Comparison of ENCODE assay signal across 8 mouse cellular contexts in genomic region chr13:98262636-98263457, GRCm38 (mm10). TPM values are rescaled to one million over a fixed set of nuclear protein-coding genes. Genes with fewer than 3 reads are reported as not detected.
DNase-seq lines count a peak whose midpoint lies in the region; ATAC-seq and TF ChIP-seq lines count a peak whose summit lies in the region.

Gene Utp15 (minus strand): TSS chr13:98263041.
Gene Ankra2 (plus strand): TSS chr13:98263074.

- peaks cover 27% of the 10 kb centered on the region for H3K79me2 ChIP-seq in MEL (ENCODE audit: control insufficient read depth, insufficient read depth, low read length, poor library complexity)

- H3K27me3 ChIP-seq in MEL (ENCODE audit: control insufficient read depth in 1 of 2, insufficient read depth in 2 of 2, low read length in 2 of 2), result no peaks in the 10 kb centered on the region
- H3K27me3 ChIP-seq in cerebellum, adult 2 months (ENCODE audit: control insufficient read depth, insufficient read depth, low read length), result no peaks in the 10 kb centered on the region
- H3K27me3 ChIP-seq in forebrain, postnatal 0 days (ENCODE audit: insufficient read depth, low read length), result no peaks in the 10 kb centered on the region
- no peaks in the 10 kb centered on the region for H3K27me3 ChIP-seq in lung, embryonic 15.5 days

- H3K4me1 ChIP-seq in MEL (ENCODE audit: control insufficient read depth in 1 of 2, insufficient read depth in 2 of 2, low read length in 2 of 2), result peaks cover 13 to 15% of the 10 kb centered on the region in 2 experiments
- no peaks in the 10 kb centered on the region for H3K4me1 ChIP-seq in cerebellum, adult 2 months (ENCODE audit: control insufficient read depth, insufficient read depth, low read length)
- H3K4me1 ChIP-seq in forebrain, postnatal 0 days (ENCODE audit: insufficient read depth), result peaks cover 18% of the 10 kb centered on the region
- peaks cover 16% of the 10 kb centered on the region for H3K4me1 ChIP-seq in lung, embryonic 15.5 days

- H3K9me3 ChIP-seq in MEL (replicated peaks; ENCODE audit: insufficient read depth, low read length), result no peaks in the 10 kb centered on the region
- no peaks in the 10 kb centered on the region for H3K9me3 ChIP-seq in forebrain, postnatal 0 days (ENCODE audit: low read length)
- no peaks in the 10 kb centered on the region for H3K9me3 ChIP-seq in lung, embryonic 15.5 days

- WGBS in cerebellum, adult 2 months, result under 1% methylated on average over 70 of the region's 71 CpGs
- under 1% methylated on average over 71 of the region's 71 CpGs for WGBS in forebrain, postnatal 0 days
- under 1% methylated on average over 70 of the region's 71 CpGs for WGBS in lung, embryonic 15.5 days

- TF ChIP-seq EP300 in MEL (IDR thresholded peaks at IDR 0.05; ENCODE audit: low read depth in 1 of 2, low read length in 2 of 2), result no peak

- peak within 1 kb of the TSS; percentile 92 for H3K9ac ChIP-seq in MEL (ENCODE audit: control insufficient read depth, low read depth, low read length, poor library complexity, severe bottlenecking)
- peak within 1 kb of the TSS; percentile 91 for H3K9ac ChIP-seq in forebrain, postnatal 0 days
- H3K9ac ChIP-seq in lung, embryonic 15.5 days, result peak within 1 kb of the TSS; percentile 80

- TF ChIP-seq RAD21 in MEL (IDR thresholded peaks at IDR 0.05; ENCODE audit: low read depth, low read length), result no peak

- ATAC-seq in forebrain, postnatal 0 days, result peak; percentile 99
- ATAC-seq in lung, embryonic 15.5 days (ENCODE audit: borderline replicate concordance, extremely low read depth, low FRiP score, low TSS enrichment), result peak; percentile 99

- peak; percentile 98 for DNase-seq in MEL (ENCODE audit: low read depth, low spot score)
- DNase-seq in cerebellum, adult 2 months, result peak; percentile 98
- DNase-seq in forebrain, postnatal 0 days, result peak; percentile 100
- DNase-seq in heart, postnatal 4 days, result peak; percentile 99
- peak; percentile 96 to 99 for DNase-seq in layer of hippocampus, adult 8-10 months (ENCODE audit: low spot score in 2 of 2)
- DNase-seq in ovary, adult 18-20 months (ENCODE audit: low spot score), result peak; percentile 95
- DNase-seq in thymus, postnatal 0 days (ENCODE audit: low spot score), result peak; percentile 98

- peaks cover 25 to 27% of the 10 kb centered on the region in 2 experiments for H3K36me3 ChIP-seq in MEL (ENCODE audit: control insufficient read depth in 1 of 2, insufficient read depth in 2 of 2, low read length in 2 of 2)
- H3K36me3 ChIP-seq in forebrain, postnatal 0 days (ENCODE audit: insufficient read depth), result peaks cover 11% of the 10 kb centered on the region
- peaks cover 22% of the 10 kb centered on the region; the same call in 1 of the 2 replicates for H3K36me3 ChIP-seq in lung, embryonic 15.5 days

- H3K4me2 ChIP-seq in forebrain, postnatal 0 days (ENCODE audit: low read depth), result peak within 1 kb of the TSS; percentile 70
- H3K4me2 ChIP-seq in lung, embryonic 15.5 days, result peak within 1 kb of the TSS; percentile 79

- peak within 1 kb of the TSS; percentile 76 for H3K27ac ChIP-seq in MEL (ENCODE audit: control insufficient read depth, low read depth, low read length)
- peak within 1 kb of the TSS; percentile 83 for H3K27ac ChIP-seq in cerebellum, adult 2 months (ENCODE audit: insufficient read depth, low read length)
- H3K27ac ChIP-seq in forebrain, postnatal 0 days (ENCODE audit: low read depth, low read length), result peak within 1 kb of the TSS; percentile 94
- H3K27ac ChIP-seq in lung, embryonic 15.5 days, result peak within 1 kb of the TSS; percentile 90

- TF ChIP-seq POLR2A in MEL (IDR thresholded peaks at IDR 0.05; ENCODE audit: control insufficient read depth in 1 of 2, insufficient read depth in 1 of 2, low read depth in 1 of 2, low read length in 2 of 2, poor library complexity in 1 of 2), result peak; percentile 72 to 93
- peak; percentile 74 for TF ChIP-seq POLR2A in cerebellum, adult 2 months (IDR thresholded peaks at IDR 0.05; ENCODE audit: borderline replicate concordance, insufficient read depth, low read length)

- H3K4me3 ChIP-seq in MEL (ENCODE audit: control insufficient read depth in 1 of 2, insufficient read depth in 1 of 2, low read depth in 2 of 2, low read length in 2 of 2), result peak within 1 kb of the TSS; percentile 92
- peak within 1 kb of the TSS; percentile 67 for H3K4me3 ChIP-seq in cerebellum, adult 2 months (replicated peaks; ENCODE audit: insufficient read depth, low read depth, low read length)
- peak within 1 kb of the TSS; percentile 74 for H3K4me3 ChIP-seq in forebrain, postnatal 0 days (ENCODE audit: low read depth, low read length)
- H3K4me3 ChIP-seq in lung, embryonic 15.5 days, result peak within 1 kb of the TSS; percentile 66

- no peak for TF ChIP-seq CTCF in MEL (IDR thresholded peaks at IDR 0.05 in 2 of 3, conservative IDR thresholded peaks at IDR 0.05 in 1 of 3; ENCODE audit: control insufficient read depth in 1 of 3, insufficient read depth in 1 of 3, low read depth in 2 of 3, low read length in 3 of 3, poor library complexity in 1 of 3, severe bottlenecking in 1 of 3)
- no peak for TF ChIP-seq CTCF in cerebellum, adult 2 months (IDR thresholded peaks at IDR 0.05; ENCODE audit: borderline replicate concordance, insufficient read depth, low read depth, low read length)
- TF ChIP-seq CTCF in forebrain, postnatal 0 days (IDR thresholded peaks at IDR 0.05; ENCODE audit: low read depth), result 0 out of 2 replicates have a peak, but pooled peaks have one; percentile 19

TF ChIP-seq in MEL, 35 proteins besides CTCF, POLR2A, EP300 and RAD21 (continues in another document):
- peak; percentile 93 for TF ChIP-seq TBP (IDR thresholded peaks at IDR 0.05; ENCODE audit: low read depth, low read length)
- TF ChIP-seq NELFE (IDR thresholded peaks at IDR 0.05; ENCODE audit: low read depth, low read length), result peak; percentile 92
- peak; percentile 95 for TF ChIP-seq MYC (IDR thresholded peaks at IDR 0.05; ENCODE audit: low read depth, low read length)
- no peak for TF ChIP-seq JUND (IDR thresholded peaks at IDR 0.05; ENCODE audit: low read depth, low read length)
- peak; percentile 89 for TF ChIP-seq NRF1 (IDR thresholded peaks at IDR 0.05; ENCODE audit: insufficient read depth, low read depth, low read length, poor library complexity, severe bottlenecking)
- TF ChIP-seq TCF12 (IDR thresholded peaks at IDR 0.05; ENCODE audit: low read depth, low read length), result peak; percentile 73
- TF ChIP-seq SMC3 (IDR thresholded peaks at IDR 0.05; ENCODE audit: low read depth, low read length), result no peak
- TF ChIP-seq UBTF (IDR thresholded peaks at IDR 0.05; ENCODE audit: borderline replicate concordance, insufficient read depth, low read depth, low read length), result 0 out of 2 replicates have a peak, but pooled peaks have one; percentile 51
- peak; percentile 52; the same call in 1 of the 2 replicates for TF ChIP-seq CHD2 (IDR thresholded peaks at IDR 0.05; ENCODE audit: low read length)
- peak; percentile 65 for TF ChIP-seq USF1 (IDR thresholded peaks at IDR 0.05; ENCODE audit: low read depth, low read length)
- TF ChIP-seq ELF1 (IDR thresholded peaks at IDR 0.05; ENCODE audit: low read depth, low read length), result peak; percentile 97
- peak; percentile 98 for TF ChIP-seq HCFC1 (IDR thresholded peaks at IDR 0.05; ENCODE audit: low read depth, low read length)
- TF ChIP-seq ETS1 (IDR thresholded peaks at IDR 0.05; ENCODE audit: low read depth, low read length), result peak; percentile 42
- TF ChIP-seq BHLHE40 (IDR thresholded peaks at IDR 0.05; ENCODE audit: borderline replicate concordance, low read depth, low read length), result no peak
- TF ChIP-seq CHD1 (IDR thresholded peaks at IDR 0.05; ENCODE audit: low read depth, low read length), result no peak
- TF ChIP-seq KAT2A (conservative IDR thresholded peaks at IDR 0.05; ENCODE audit: low read depth, low read length), result peak; percentile 81; the same call in 1 of the 2 replicates
- peak; percentile 80; the same call in 1 of the 2 replicates for TF ChIP-seq MAX (IDR thresholded peaks at IDR 0.05; ENCODE audit: low read length)
- TF ChIP-seq MXI1 (IDR thresholded peaks at IDR 0.05; ENCODE audit: low read depth, low read length), result peak; percentile 99
- peak; percentile 71; the same call in 1 of the 2 replicates for TF ChIP-seq MAZ (IDR thresholded peaks at IDR 0.05; ENCODE audit: low read depth, low read length)
- peak; percentile 60; the same call in 1 of the 2 replicates for TF ChIP-seq ZMIZ1 (IDR thresholded peaks at IDR 0.05; ENCODE audit: low read depth, low read length)
- TF ChIP-seq ZC3H11A (IDR thresholded peaks at IDR 0.05; ENCODE audit: low read depth, low read length), result 0 out of 2 replicates have a peak, but pooled peaks have one; percentile 18
- peak; percentile 98 for TF ChIP-seq SIN3A (IDR thresholded peaks at IDR 0.05; ENCODE audit: low read length)
- TF ChIP-seq POLR2AphosphoS2 (IDR thresholded peaks at IDR 0.05; ENCODE audit: low read length), result peak; percentile 83

RNA-seq across cellular contexts. Expression of gene Utp15, which starts in this region (rescaled TPM):
- 50.8 and 60.8 TPM in 2 replicates for total RNA-seq in MEL (2012; rRNA removed)
- polyA plus RNA-seq in MEL (2012; ENCODE audit: insufficient read depth in 1 of 2, insufficient read length in 2 of 2, low read depth in 1 of 2, low replicate concordance in 2 of 2, missing spikeins in 1 of 2), result 10 to 100 TPM in 1 of 2 experiments, not detected in 1; 40.3 TPM
- polyA plus RNA-seq in cerebellum, adult 2 months (2012; rRNA removed), result 19.2 and 19.8 TPM in 2 replicates
- total RNA-seq in forebrain, postnatal 0 days (2014; rRNA removed), result 27.5 and 33.5 TPM in 2 replicates
- polyA plus RNA-seq in forebrain, postnatal 0 days (2015; fragmentation: Nextera tagmentation; extraction: Ambion mirVana), result 16.5 and 22.0 TPM in 2 replicates
- total RNA-seq in heart, postnatal 4 days (2021), result 10 to 100 TPM in 1 of 2 experiments, 1 to 10 TPM in 1; 9.7 to 11.6 TPM
- 10 to 100 TPM; 22.2 to 25.0 (median 24.2) TPM for total RNA-seq in layer of hippocampus, adult 8-10 months (2022)
- 32.6 and 33.0 TPM in 2 replicates for polyA plus RNA-seq in lung, embryonic 15.5 days (2015; fragmentation: Nextera tagmentation; extraction: Ambion mirVana)
- polyA plus RNA-seq in thymus, postnatal 0 days (2015; fragmentation: Nextera tagmentation; extraction: Ambion mirVana), result 29.8 and 31.7 TPM in 2 replicates

RNA-seq across cellular contexts. Expression of gene Ankra2, which starts in this region (rescaled TPM):
- 8.1 and 10.4 TPM in 2 replicates for total RNA-seq in MEL (2012; rRNA removed)
- 10 to 100 TPM in 1 of 2 experiments, not detected in 1; 14.7 TPM for polyA plus RNA-seq in MEL (2012; ENCODE audit: insufficient read depth in 1 of 2, insufficient read length in 2 of 2, low read depth in 1 of 2, low replicate concordance in 2 of 2, missing spikeins in 1 of 2)
- 42.9 and 46.8 TPM in 2 replicates for polyA plus RNA-seq in cerebellum, adult 2 months (2012; rRNA removed)
- total RNA-seq in forebrain, postnatal 0 days (2014; rRNA removed), result 95.5 and 110 TPM in 2 replicates
- polyA plus RNA-seq in forebrain, postnatal 0 days (2015; fragmentation: Nextera tagmentation; extraction: Ambion mirVana), result 81.6 and 85.9 TPM in 2 replicates
- total RNA-seq in heart, postnatal 4 days (2021), result 10 to 100 TPM; 20.8 to 21.8 TPM
- 10 to 100 TPM; 42.8 to 50.4 (median 49.4) TPM for total RNA-seq in layer of hippocampus, adult 8-10 months (2022)
- polyA plus RNA-seq in lung, embryonic 15.5 days (2015; fragmentation: Nextera tagmentation; extraction: Ambion mirVana), result 18.0 and 18.8 TPM in 2 replicates
- polyA plus RNA-seq in thymus, postnatal 0 days (2015; fragmentation: Nextera tagmentation; extraction: Ambion mirVana), result 28.4 and 28.5 TPM in 2 replicates

Comparison
In these comparisons a context has a peak if more than half of its experiments do, and no peak if none do; other contexts are left out.
1. Peak in every context shown above with its lines: DNase-seq, ATAC-seq, H3K4me3 ChIP-seq and H3K27ac ChIP-seq.